Mouse (Mus musculus) G1E (cell line): ENCODE data around the gene Gm6899.

ENCODE experiments used
- CTCF ChIP-seq: IDR thresholded peaks from 2 replicates; pipeline ENCODE4 v1.5.1; 2012; ENCODE audit warnings: low read depth, low read length, inconsistent platforms, mixed read lengths
- GATA1 ChIP-seq: IDR thresholded peaks from 2 replicates; pipeline ENCODE4 v1.6.1; 2012; ENCODE audit warnings: borderline replicate concordance, low read length, inconsistent platforms, mixed read lengths
- GATA2 ChIP-seq: IDR thresholded peaks from 2 replicates; pipeline ENCODE4 v1.6.1; 2012; ENCODE audit warnings: low read depth, low read length, inconsistent platforms, borderline replicate concordance
- POLR2AphosphoS5 ChIP-seq: IDR thresholded peaks from 2 replicates; pipeline ENCODE4 v1.6.1; 2012; ENCODE audit warnings: low read depth, low read length, inconsistent platforms; ENCODE audit not compliant: insufficient replicate concordance
- TAL1 ChIP-seq: conservative IDR thresholded peaks from 2 replicates; pipeline ENCODE4 v1.6.1; 2012; ENCODE audit warnings: low read depth, low read length, inconsistent platforms, mixed read lengths

DNA sequence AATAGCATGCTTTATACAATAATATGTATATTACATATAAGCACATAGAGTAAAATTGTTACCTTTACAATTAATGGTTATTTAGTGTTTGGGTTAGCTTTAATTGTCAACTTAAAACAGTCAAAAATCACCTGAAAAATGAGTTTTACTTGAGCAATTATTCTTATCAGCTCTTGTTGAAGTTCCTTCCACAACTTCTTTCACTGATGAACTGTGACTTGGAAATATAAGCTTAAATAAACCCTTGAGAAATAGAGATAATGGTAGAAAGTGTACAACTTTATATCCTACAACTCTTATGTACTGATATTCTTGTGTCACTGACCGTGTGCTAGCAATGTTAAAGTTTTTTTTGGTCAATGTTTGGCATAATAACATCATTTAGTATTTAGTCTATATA is 43.2 kb downstream of the Gm6899 start:
- no peak for TF ChIP-seq CTCF
- TF ChIP-seq GATA2, result no peak
- TF ChIP-seq TAL1, result no peak
- TF ChIP-seq POLR2AphosphoS5, result no peak
- TF ChIP-seq GATA1, result no peak
